Mouse (Mus musculus) lung, embryonic 16.5 days (tissue): ENCODE measurements around the gene Nol10. TPM values are rescaled to one million over a fixed set of nuclear protein-coding genes. Genes with fewer than 3 reads are reported as not detected.
"Not testable (repeated sequence)": the region's sequence is repeated elsewhere in the genome, so short reads cannot be mapped to it uniquely, and the experiment has no call there.

Experiments
- ATAC-seq: fragments of 200-750 bp; cut with Nextera tagmentation; 2 replicates; pipeline ENCODE4 v1.8.0; 2017; ENCODE audit warnings: low read depth, mild to moderate bottlenecking, moderate library complexity
- H3K27ac ChIP-seq: fragments of 300-500 bp; sonication (generic); 2 replicates; pipeline ENCODE4 v1.5.1; 2014; ENCODE audit warnings: mild to moderate bottlenecking, control low read depth, low read length
- H3K27me3 ChIP-seq: fragments of 300-500 bp; sonication (generic); 2 replicates; pipeline ENCODE4 v1.6.1; 2014; ENCODE audit warnings: low read depth, low read length, mixed read lengths; ENCODE audit not compliant: control insufficient read depth, insufficient read depth
- H3K36me3 ChIP-seq: fragments of 300-500 bp; sonication (generic); 2 replicates; pipeline ENCODE4 v1.6.1; 2014; ENCODE audit warnings: low read length; ENCODE audit not compliant: control insufficient read depth, insufficient read depth
- H3K4me1 ChIP-seq: fragments of 300-500 bp; sonication (generic); replicated peaks from 2 replicates; pipeline ENCODE4 v1.6.1; 2014; ENCODE audit warnings: low read length, mixed read lengths; ENCODE audit not compliant: control insufficient read depth, insufficient read depth
- H3K4me2 ChIP-seq: fragments of 300-500 bp; sonication (generic); 2 replicates; pipeline ENCODE4 v1.6.1; 2014; ENCODE audit warnings: low read depth, low read length, control low read depth
- H3K4me3 ChIP-seq: fragments of 300-500 bp; sonication (generic); 2 replicates; pipeline ENCODE4 v1.5.1; 2014; ENCODE audit warnings: mild to moderate bottlenecking, low read length, control low read depth
- H3K9ac ChIP-seq: fragments of 300-500 bp; sonication (generic); 2 replicates; pipeline ENCODE4 v1.6.1; 2014; ENCODE audit warnings: low read length, control low read depth
- H3K9me3 ChIP-seq: fragments of 300-500 bp; sonication (generic); 2 replicates; pipeline ENCODE4 v1.6.1; 2016; ENCODE audit warnings: low read length; ENCODE audit not compliant: control insufficient read depth
- WGBS: fragments of 180-500 bp; shearing (Covaris S2); extraction: QIAGEN DNeasy Blood & Tissue Kit; methylation state at CpG from one replicate; pipeline ENCODE4 v1.1.7; 2014; 5-methylcytosine and 5-hydroxymethylcytosine counted together
- polyA plus RNA-seq: library from polyadenylated mRNA; unstranded; fragments of >200 nt; fragmentation: Nextera tagmentation; extraction: Ambion mirVana; gene quantifications from 2 replicates; pipeline ENCODE4 v1.2.1, GENCODE M21; 2015

Nol10 gene
- polyA plus RNA-seq, 1 experiment from 2014 or later: 20.8 TPM

- no peaks in the 10 kb centered on the region for H3K9me3 ChIP-seq
- no peak for ATAC-seq
- no peak overlapping the region for H3K4me2 ChIP-seq
- no peaks in the 10 kb centered on the region for H3K4me1 ChIP-seq
- H3K27ac ChIP-seq: no peak overlapping the region
- H3K4me3 ChIP-seq: no peak overlapping the region
- H3K9ac ChIP-seq: no peak overlapping the region
- no peaks in the 10 kb centered on the region for H3K27me3 ChIP-seq
- 45% methylated on average over 5 of the region's 5 CpGs for WGBS
- H3K36me3 ChIP-seq: no peaks in the 10 kb centered on the region
Measured at GRCm38 (mm10) chr12:17453918-17454317, 105.7 kb downstream of the Nol10 start.

- Histone ChIP-seq H3K27ac (no peak overlapping the region), H3K27me3 (no peaks in the 10 kb centered on the region), H3K4me1 (no peaks in the 10 kb centered on the region), H3K4me3 (no peak overlapping the region), H3K4me2 (no peak overlapping the region), H3K9ac (no peak overlapping the region), H3K36me3 (no peaks in the 10 kb centered on the region), H3K9me3 (no peaks in the 10 kb centered on the region; the same call in 1 of the 2 replicates)
- 63% methylated on average over 5 of the region's 5 CpGs for WGBS
- no peak for ATAC-seq
Measured at GRCm38 (mm10) chr12:17455096-17455495, 106.8 kb downstream of the Nol10 start.

- not testable (repeated sequence) for H3K9ac ChIP-seq, H3K27me3 ChIP-seq, H3K27ac ChIP-seq, ATAC-seq, H3K4me3 ChIP-seq, H3K9me3 ChIP-seq, H3K4me1 ChIP-seq, H3K4me2 ChIP-seq, H3K36me3 ChIP-seq
- 89% methylated on average over 4 of the region's 4 CpGs for WGBS
Measured at GRCm38 (mm10) chr12:17459223-17459622, 111.0 kb downstream of the Nol10 start.

- ATAC-seq: no peak
- H3K27me3 ChIP-seq: no peaks in the 10 kb centered on the region
- H3K9ac ChIP-seq: no peak overlapping the region
- no peaks in the 10 kb centered on the region for H3K4me1 ChIP-seq
- no peak overlapping the region for H3K27ac ChIP-seq
- no peak overlapping the region for H3K4me2 ChIP-seq
- no peak overlapping the region for H3K4me3 ChIP-seq
- H3K9me3 ChIP-seq: no peaks in the 10 kb centered on the region; the same call in 1 of the 2 replicates
- no peaks in the 10 kb centered on the region for H3K36me3 ChIP-seq
- WGBS: 86% methylated on average over 4 of the region's 4 CpGs
Measured at GRCm38 (mm10) chr12:17463706-17464105, 115.4 kb downstream of the Nol10 start.

GRCm38 (mm10) chr12:17464550-17464949 lies 116.3 kb downstream of the Nol10 start:
- not testable (repeated sequence) for H3K9ac ChIP-seq, H3K27ac ChIP-seq, H3K4me3 ChIP-seq, H3K4me2 ChIP-seq, H3K27me3 ChIP-seq, ATAC-seq, H3K9me3 ChIP-seq, H3K36me3 ChIP-seq, H3K4me1 ChIP-seq
- WGBS: 87% methylated on average over 5 of the region's 5 CpGs

GRCm38 (mm10) chr12:17466791-17467190 lies 118.5 kb downstream of the Nol10 start:
- Histone ChIP-seq H3K36me3 (no peaks in the 10 kb centered on the region), H3K27ac (no peak overlapping the region), H3K27me3 (no peaks in the 10 kb centered on the region), H3K9me3 (no peaks in the 10 kb centered on the region), H3K9ac (no peak overlapping the region), H3K4me1 (no peaks in the 10 kb centered on the region), H3K4me2 (no peak overlapping the region), H3K4me3 (no peak overlapping the region)
- 71% methylated on average over 4 of the region's 4 CpGs for WGBS
- no peak for ATAC-seq

- WGBS: 17% methylated on average over 3 of the region's 3 CpGs
- Histone ChIP-seq H3K4me1 (no peaks in the 10 kb centered on the region), H3K9me3 (no peaks in the 10 kb centered on the region), H3K27me3 (no peaks in the 10 kb centered on the region), H3K36me3 (no peaks in the 10 kb centered on the region), H3K4me3 (no peak overlapping the region), H3K4me2 (no peak overlapping the region), H3K27ac (no peak overlapping the region), H3K9ac (no peak overlapping the region)
- ATAC-seq: no peak; the same call in 1 of the 2 replicates
Measured at GRCm38 (mm10) chr12:17468359-17468758, 120.1 kb downstream of the Nol10 start.

GRCm38 (mm10) chr12:17469869-17470268 lies 121.6 kb downstream of the Nol10 start:
- ATAC-seq: no peak
- no peak overlapping the region for H3K4me2 ChIP-seq
- no peak overlapping the region for H3K4me3 ChIP-seq
- no peak overlapping the region for H3K9ac ChIP-seq
- WGBS: 80% methylated on average over 7 of the region's 7 CpGs
- H3K27ac ChIP-seq: no peak overlapping the region
- no peaks in the 10 kb centered on the region for H3K27me3 ChIP-seq
- H3K36me3 ChIP-seq: no peaks in the 10 kb centered on the region
- no peaks in the 10 kb centered on the region for H3K9me3 ChIP-seq
- H3K4me1 ChIP-seq: no peaks in the 10 kb centered on the region

- ATAC-seq, H3K4me2 ChIP-seq, H3K36me3 ChIP-seq, H3K9ac ChIP-seq, H3K9me3 ChIP-seq, H3K4me3 ChIP-seq, H3K27ac ChIP-seq, H3K27me3 ChIP-seq, H3K4me1 ChIP-seq: not testable (repeated sequence)
Measured at GRCm38 (mm10) chr12:17470528-17470927, 122.3 kb downstream of the Nol10 start.

GRCm38 (mm10) chr12:17471405-17471804 lies 123.1 kb downstream of the Nol10 start:
- no peak overlapping the region for H3K4me2 ChIP-seq
- no peaks in the 10 kb centered on the region for H3K27me3 ChIP-seq
- ATAC-seq: no peak
- 88% methylated on average over 1 of the region's 1 CpGs for WGBS
- no peak overlapping the region for H3K27ac ChIP-seq
- no peak overlapping the region for H3K4me3 ChIP-seq
- H3K9ac ChIP-seq: no peak overlapping the region
- H3K9me3 ChIP-seq: no peaks in the 10 kb centered on the region
- H3K36me3 ChIP-seq: no peaks in the 10 kb centered on the region
- no peaks in the 10 kb centered on the region for H3K4me1 ChIP-seq
